Mouse (Mus musculus): ENCODE measurements around the gene Cacna2d2.

- no peak for TF ChIP-seq CTCF (IDR thresholded peaks at IDR 0.05; ENCODE audit: control insufficient read depth, insufficient read depth, insufficient read length)
- TF ChIP-seq MYOG (IDR thresholded peaks at IDR 0.05; ENCODE audit: control insufficient read depth, extremely low read depth, insufficient read length), result no peak
- no peak for TF ChIP-seq MAX (IDR thresholded peaks at IDR 0.05)
- no peak for TF ChIP-seq USF1 (IDR thresholded peaks at IDR 0.05; ENCODE audit: low read depth)
- TF ChIP-seq MYOD1 (IDR thresholded peaks at IDR 0.05; ENCODE audit: control insufficient read depth, insufficient read length, low read depth), result no peak
- no peak for TF ChIP-seq CEBPB (IDR thresholded peaks at IDR 0.05; ENCODE audit: low read depth)
- no peak for TF ChIP-seq FOSL1 (IDR thresholded peaks at IDR 0.05; ENCODE audit: insufficient read depth, low read length, poor library complexity, severe bottlenecking)
Measured at GRCm38 (mm10) chr9:107474016-107474415, 74.6 kb downstream of the Cacna2d2 start.
